Mouse (Mus musculus) neutrophil, adult 65 days (primary cell): ENCODE results near the gene Calca. TPM values are rescaled to one million over a fixed set of nuclear protein-coding genes. Genes with fewer than 3 reads are reported as not detected.

ENCODE experiments used
- total RNA-seq: library from RNA; stranded (reverse); gene quantifications from 2 replicates; pipeline ENCODE4 v1.2.4, GENCODE M21; 2023

Gene Calca
- total RNA-seq, result not detected in 2 replicates

GRCm38 (mm10) chr7:114636102-114636501 is at the start of gene Calca:
Calca (minus strand) TSS chr7:114636357.

Other genes starting within 250 kb of the Calca start
- gene Pde3b, start 221.1 kb downstream of the Calca start, total RNA-seq, result 3.8 and 8.0 TPM in 2 replicates
- gene Cyp2r1, start 73.4 kb downstream of the Calca start, total RNA-seq, result 0.54 TPM in 1 of 2 replicates, not detected in the other
- gene Calcb, start 82.3 kb upstream of the Calca start, total RNA-seq, result not detected in 2 replicates
- gene Insc, start 107.3 kb upstream of the Calca start, total RNA-seq, result not detected in 2 replicates